Mouse (Mus musculus) leukemia stem cell, adult 10-12 weeks (primary cell): Measurements from ENCODE around the gene Col3a1. TPM values are rescaled to one million over a fixed set of nuclear protein-coding genes. Genes with fewer than 3 reads are reported as not detected.

Experiments used
- polyA plus RNA-seq: library from polyadenylated mRNA; stranded (reverse); fragments of >175 nt; gene quantifications from 2 replicates; pipeline ENCODE4 v1.2.3, GENCODE M21; 2012; ENCODE audit warnings: low replicate concordance

Gene Col3a1
- polyA plus RNA-seq = 4.3 and 13.3 TPM in 2 replicates

GRCm38 (mm10) chr1:45311388-45311787 is at the start of gene Col3a1:
TSS of gene Col3a1 (plus strand) at chr1:45311538.

Other genes with a start within 250 kb of the Col3a1 start
- gene Col5a2, start 191.7 kb downstream of the Col3a1 start, polyA plus RNA-seq = 0.30 and 0.97 TPM in 2 replicates